Mouse (Mus musculus): ENCODE results near the gene Slc12a4. TPM values are rescaled to one million over a fixed set of nuclear protein-coding genes. Genes with fewer than 3 reads are reported as not detected.
A peak's percentile ranks its signal among the peaks of the same experiment; 100 is the strongest.

Gene Slc12a4
- polyA plus RNA-seq, 1 experiment from 2014 or later = 29.2 TPM

DNA sequence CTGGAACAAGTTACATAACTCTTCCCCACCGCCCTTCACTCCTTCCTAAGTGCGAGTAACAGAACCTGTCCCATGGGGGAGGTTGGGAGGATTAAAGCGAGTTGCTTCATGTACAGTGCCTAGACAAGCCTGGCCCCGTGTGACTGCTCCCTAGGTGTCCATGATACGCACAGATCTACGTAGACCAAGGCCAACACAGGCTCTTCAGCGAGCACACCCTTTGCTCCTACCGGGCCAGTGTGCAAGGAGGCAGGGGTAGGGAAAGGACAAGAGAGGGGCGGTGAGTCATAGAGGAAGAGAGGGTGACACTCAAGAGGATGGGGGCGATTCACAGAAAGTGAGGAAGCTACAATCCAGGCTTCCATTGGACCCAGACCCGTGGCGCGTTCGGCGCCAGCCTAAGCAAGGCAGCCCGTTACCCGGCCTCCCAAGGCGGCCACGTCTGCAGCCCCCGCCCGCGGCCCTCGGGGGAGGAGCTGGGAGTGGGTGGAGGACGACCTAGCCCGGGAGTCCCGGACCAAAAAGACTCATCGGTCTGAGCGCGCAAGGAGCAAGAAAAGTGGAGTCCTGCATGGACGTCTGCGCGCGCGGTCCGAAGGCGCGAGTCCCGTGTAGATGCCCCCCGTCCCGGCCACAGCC lies 512 bp downstream of the Slc12a4 start:
- peak overlapping the region; percentile 92 for H3K27ac ChIP-seq (ENCODE audit: low read length)
- DNase-seq (ENCODE audit: low spot score) = peak; percentile 67
- no peaks in the 10 kb centered on the region for H3K9me3 ChIP-seq (ENCODE audit: low read length)
- H3K4me3 ChIP-seq (ENCODE audit: low read depth, low read length) = peak overlapping the region; percentile 86
- peak; percentile 75 for ATAC-seq
- peak overlapping the region; percentile 78 for H3K9ac ChIP-seq (replicated peaks; ENCODE audit: low read depth)
- WGBS = 2% methylated on average over 35 of the region's 40 CpGs
- H3K4me2 ChIP-seq (replicated peaks; ENCODE audit: low read depth, low read length) = peak overlapping the region; percentile 87
- no peak for TF ChIP-seq CTCF (IDR thresholded peaks at IDR 0.05)
- no peak for TF ChIP-seq EP300 (IDR thresholded peaks at IDR 0.05)
- H3K36me3 ChIP-seq (ENCODE audit: insufficient read depth, low read length) = no peaks in the 10 kb centered on the region
- H3K4me1 ChIP-seq (ENCODE audit: insufficient read depth, low read depth, low read length) = peaks cover 5% of the 10 kb centered on the region; the same call in 1 of the 2 replicates
- no peaks in the 10 kb centered on the region for H3K27me3 ChIP-seq (replicated peaks; ENCODE audit: insufficient read depth, low read length)

DNA sequence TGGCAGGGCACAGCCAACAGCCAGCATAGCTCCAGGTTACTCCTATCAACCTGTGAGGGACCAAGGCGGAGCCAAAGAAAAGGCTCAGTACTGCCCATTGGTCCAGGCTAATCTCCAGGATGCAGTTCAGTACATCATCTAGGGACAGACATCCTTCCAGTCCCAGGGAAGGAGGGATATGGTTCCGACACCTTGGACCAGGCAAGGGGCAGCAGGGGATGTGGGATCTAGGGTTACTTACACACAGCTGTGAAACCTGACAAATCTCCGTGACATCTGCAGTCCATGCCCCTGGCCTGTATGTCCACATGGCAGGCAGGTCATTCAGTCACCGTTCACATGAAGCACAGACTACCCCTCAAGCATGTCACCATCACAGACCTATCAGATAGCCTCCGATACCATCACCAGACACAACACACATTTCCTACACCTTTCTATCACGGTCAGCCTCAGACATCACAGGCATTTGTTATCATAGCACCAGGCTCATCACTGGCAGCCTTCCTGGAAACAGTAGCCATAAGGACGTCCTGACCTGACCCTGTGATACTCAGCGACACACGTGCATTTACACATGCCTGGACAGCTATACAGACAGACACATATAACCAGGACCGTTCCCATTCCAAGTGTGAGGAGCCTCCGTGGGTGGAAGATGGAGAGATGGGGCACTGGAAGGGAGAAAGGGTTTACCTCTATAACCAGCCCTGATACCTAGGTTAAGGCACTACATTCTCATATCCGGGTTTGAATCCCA lies 1.2 kb downstream of the Slc12a4 start:
- Histone ChIP-seq H3K4me3 (ENCODE audit: low read depth, low read length) (peak overlapping the region; percentile 86), H3K27me3 (replicated peaks; ENCODE audit: insufficient read depth, low read length) (no peaks in the 10 kb centered on the region), H3K4me1 (ENCODE audit: insufficient read depth, low read depth, low read length) (peaks cover 5% of the 10 kb centered on the region; the same call in 1 of the 2 replicates), H3K27ac (ENCODE audit: low read length) (peak overlapping the region; percentile 92; the same call in 1 of the 2 replicates), H3K36me3 (ENCODE audit: insufficient read depth, low read length) (no peaks in the 10 kb centered on the region), H3K4me2 (replicated peaks; ENCODE audit: low read depth, low read length) (peak overlapping the region; percentile 87), H3K9ac (replicated peaks; ENCODE audit: low read depth) (peak overlapping the region; percentile 78), H3K9me3 (ENCODE audit: low read length) (no peaks in the 10 kb centered on the region)
- DNase-seq (ENCODE audit: low spot score) (no peak), ATAC-seq (no peak)
- TF ChIP-seq EP300 (IDR thresholded peaks at IDR 0.05) (no peak), CTCF (IDR thresholded peaks at IDR 0.05) (no peak)
- 44% methylated on average over 12 of the region's 12 CpGs for WGBS

GRCm38 (mm10) chr8:105961536-105961935 lies 4.4 kb downstream of the Slc12a4 start:
- ATAC-seq (no peak), DNase-seq (ENCODE audit: low spot score) (no peak)
- no peak overlapping the region for H3K27ac ChIP-seq (ENCODE audit: low read length)
- peaks cover 5% of the 10 kb centered on the region; the same call in 1 of the 2 replicates for H3K4me1 ChIP-seq (ENCODE audit: insufficient read depth, low read depth, low read length)
- no peak overlapping the region for H3K4me2 ChIP-seq (replicated peaks; ENCODE audit: low read depth, low read length)
- H3K36me3 ChIP-seq (ENCODE audit: insufficient read depth, low read length) = no peaks in the 10 kb centered on the region
- H3K9me3 ChIP-seq (ENCODE audit: low read length) = no peaks in the 10 kb centered on the region
- TF ChIP-seq CTCF (IDR thresholded peaks at IDR 0.05) = no peak
- no peak for TF ChIP-seq EP300 (IDR thresholded peaks at IDR 0.05)
- no peak overlapping the region for H3K9ac ChIP-seq (replicated peaks; ENCODE audit: low read depth)
- no peak overlapping the region for H3K4me3 ChIP-seq (ENCODE audit: low read depth, low read length)
- no peaks in the 10 kb centered on the region for H3K27me3 ChIP-seq (replicated peaks; ENCODE audit: insufficient read depth, low read length)
- 85% methylated on average over 10 of the region's 10 CpGs for WGBS

DNA sequence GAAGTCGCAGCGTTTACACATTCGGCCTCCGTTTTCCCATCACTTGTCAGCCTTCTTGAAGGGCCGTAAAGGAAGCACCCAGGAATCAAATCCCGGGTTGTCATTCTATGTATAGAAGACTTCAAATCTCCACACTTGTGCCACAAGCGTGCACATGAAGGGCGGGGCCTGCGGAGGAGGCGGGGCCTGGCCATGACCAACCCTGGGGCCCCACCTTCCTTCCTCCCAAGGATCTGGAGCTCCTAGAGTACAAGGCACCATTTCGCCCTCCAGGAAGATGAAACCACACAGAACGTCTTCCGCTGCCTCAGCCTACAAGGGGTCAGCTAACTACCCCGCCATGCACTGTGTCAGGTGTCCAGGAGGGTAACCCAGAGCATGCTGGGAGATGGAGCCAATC lies 4.8 kb downstream of the Slc12a4 start:
- Histone ChIP-seq H3K4me2 (replicated peaks; ENCODE audit: low read depth, low read length) (no peak overlapping the region), H3K27me3 (replicated peaks; ENCODE audit: insufficient read depth, low read length) (no peaks in the 10 kb centered on the region), H3K36me3 (ENCODE audit: insufficient read depth, low read length) (no peaks in the 10 kb centered on the region), H3K4me1 (ENCODE audit: insufficient read depth, low read depth, low read length) (peaks cover 5% of the 10 kb centered on the region; the same call in 1 of the 2 replicates), H3K9ac (replicated peaks; ENCODE audit: low read depth) (no peak overlapping the region), H3K27ac (ENCODE audit: low read length) (no peak overlapping the region), H3K4me3 (ENCODE audit: low read depth, low read length) (no peak overlapping the region), H3K9me3 (ENCODE audit: low read length) (no peaks in the 10 kb centered on the region)
- no peak for TF ChIP-seq CTCF (IDR thresholded peaks at IDR 0.05)
- no peak for TF ChIP-seq EP300 (IDR thresholded peaks at IDR 0.05)
- DNase-seq (ENCODE audit: low spot score) = no peak
- 79% methylated on average over 14 of the region's 14 CpGs for WGBS
- no peak for ATAC-seq

- Histone ChIP-seq H3K27ac (ENCODE audit: low read length) (no peak overlapping the region), H3K27me3 (replicated peaks; ENCODE audit: insufficient read depth, low read length) (no peaks in the 10 kb centered on the region), H3K4me1 (ENCODE audit: insufficient read depth, low read depth, low read length) (no peaks in the 10 kb centered on the region; the same call in 1 of the 2 replicates), H3K4me3 (ENCODE audit: low read depth, low read length) (no peak overlapping the region), H3K9me3 (ENCODE audit: low read length) (no peaks in the 10 kb centered on the region), H3K9ac (replicated peaks; ENCODE audit: low read depth) (no peak overlapping the region), H3K4me2 (replicated peaks; ENCODE audit: low read depth, low read length) (no peak overlapping the region), H3K36me3 (ENCODE audit: insufficient read depth, low read length) (peaks cover 5% of the 10 kb centered on the region; the same call in 1 of the 2 replicates)
- TF ChIP-seq CTCF (IDR thresholded peaks at IDR 0.05) (no peak), EP300 (IDR thresholded peaks at IDR 0.05) (no peak)
- DNase-seq (ENCODE audit: low spot score) (peak; percentile 42), ATAC-seq (peak; percentile 57; the same call in 1 of the 2 replicates)
- WGBS = 61% methylated on average over 7 of the region's 7 CpGs
Measured at GRCm38 (mm10) chr8:105959350-105959749, 6.5 kb downstream of the Slc12a4 start.

DNA sequence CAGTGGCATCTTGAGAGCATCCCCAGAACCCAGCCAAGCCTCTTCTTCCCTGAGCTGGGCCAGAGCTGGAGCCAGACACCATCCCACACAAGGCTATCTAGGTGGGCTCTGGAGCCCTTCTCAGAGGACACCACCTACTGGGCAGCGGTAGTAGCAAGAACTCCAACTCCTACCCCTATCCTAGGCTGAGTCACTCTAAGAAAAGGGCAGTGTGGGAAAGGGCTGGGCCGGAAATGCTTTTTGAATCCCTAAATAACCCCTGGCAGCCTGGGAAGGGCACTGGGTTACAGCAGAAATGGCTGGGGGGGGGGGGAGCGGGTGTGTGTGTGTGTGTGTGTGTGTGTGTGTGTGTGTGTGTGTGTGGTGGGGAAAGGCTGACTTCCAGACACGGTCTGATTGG lies 8.1 kb downstream of the Slc12a4 start:
- Histone ChIP-seq H3K9me3 (ENCODE audit: low read length) (no peaks in the 10 kb centered on the region), H3K4me2 (replicated peaks; ENCODE audit: low read depth, low read length) (no peak overlapping the region), H3K36me3 (ENCODE audit: insufficient read depth, low read length) (peaks cover 5% of the 10 kb centered on the region; the same call in 1 of the 2 replicates), H3K27me3 (replicated peaks; ENCODE audit: insufficient read depth, low read length) (no peaks in the 10 kb centered on the region), H3K4me1 (ENCODE audit: insufficient read depth, low read depth, low read length) (no peaks in the 10 kb centered on the region), H3K4me3 (ENCODE audit: low read depth, low read length) (no peak overlapping the region), H3K9ac (replicated peaks; ENCODE audit: low read depth) (no peak overlapping the region), H3K27ac (ENCODE audit: low read length) (no peak overlapping the region)
- WGBS = 43% methylated on average over 3 of the region's 4 CpGs
- DNase-seq (ENCODE audit: low spot score) (peak; percentile 27), ATAC-seq (peak; percentile 75)
- TF ChIP-seq CTCF (IDR thresholded peaks at IDR 0.05) (peak; percentile 47), EP300 (IDR thresholded peaks at IDR 0.05) (no peak)

Measured in lung, postnatal 0 days (tissue).